Mouse (Mus musculus): ENCODE measurements around the gene Cenpl. TPM values are rescaled to one million over a fixed set of nuclear protein-coding genes. Genes with fewer than 3 reads are reported as not detected.

Cenpl gene
- total RNA-seq, 2 experiments from 2014 or later, result 8.2 to 10.0 TPM

DNA sequence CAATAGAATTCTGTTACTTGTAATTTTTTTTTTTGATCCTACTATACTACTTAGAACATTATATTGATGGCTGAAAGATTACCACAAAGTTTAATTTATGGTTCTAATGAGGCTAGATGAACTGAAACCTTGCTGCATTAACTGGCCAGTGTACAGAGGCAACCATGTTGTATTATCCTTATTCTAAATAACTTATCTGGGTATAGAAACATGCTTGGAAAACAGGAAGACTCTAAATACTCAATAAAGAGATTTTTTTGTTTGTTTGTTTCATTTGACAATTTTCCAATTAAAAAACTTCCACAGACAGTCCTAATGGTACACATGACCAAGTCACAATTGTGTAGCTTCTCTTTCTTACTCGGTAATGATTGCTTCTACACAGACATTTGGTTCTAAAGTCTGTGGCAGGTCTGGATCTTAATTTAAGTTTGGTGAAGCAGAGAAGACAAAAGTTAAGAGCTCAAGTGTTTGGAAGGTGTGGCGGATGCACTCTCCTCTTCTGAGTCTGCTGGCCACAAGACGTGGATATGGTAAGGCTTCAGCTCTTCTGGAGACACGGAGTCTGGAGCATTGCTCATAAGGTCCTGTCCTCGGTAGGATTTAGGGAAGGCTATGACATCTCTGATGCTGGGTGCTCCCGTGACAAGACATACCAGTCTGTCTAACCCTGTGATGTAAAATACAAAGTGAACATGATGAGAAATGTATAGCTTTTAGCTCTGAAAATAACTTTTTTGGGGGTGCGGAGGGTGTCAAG is 29.1 kb upstream of the Cenpl start:
- DNase-seq, result no peak

DNA sequence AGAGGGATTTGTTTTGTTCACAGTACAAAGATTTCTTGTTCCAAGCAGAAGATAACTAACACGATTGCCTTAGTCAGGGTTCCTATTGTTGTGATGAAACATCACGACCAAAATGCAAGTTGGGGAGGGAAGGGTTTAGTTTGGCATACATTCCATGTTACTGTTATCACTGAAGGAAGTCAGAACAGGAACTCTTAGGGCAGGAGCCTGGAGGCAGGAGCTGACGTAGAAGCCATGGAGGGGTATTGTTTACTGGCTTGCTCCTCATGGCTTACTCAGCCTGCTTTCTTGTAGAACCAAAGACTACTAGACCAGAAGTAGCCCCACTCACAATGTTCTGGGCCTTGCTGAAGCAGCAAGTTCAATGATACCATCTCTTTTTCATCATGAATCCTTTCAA is 23.5 kb upstream of the Cenpl start:
- DNase-seq, result no peak

DNA sequence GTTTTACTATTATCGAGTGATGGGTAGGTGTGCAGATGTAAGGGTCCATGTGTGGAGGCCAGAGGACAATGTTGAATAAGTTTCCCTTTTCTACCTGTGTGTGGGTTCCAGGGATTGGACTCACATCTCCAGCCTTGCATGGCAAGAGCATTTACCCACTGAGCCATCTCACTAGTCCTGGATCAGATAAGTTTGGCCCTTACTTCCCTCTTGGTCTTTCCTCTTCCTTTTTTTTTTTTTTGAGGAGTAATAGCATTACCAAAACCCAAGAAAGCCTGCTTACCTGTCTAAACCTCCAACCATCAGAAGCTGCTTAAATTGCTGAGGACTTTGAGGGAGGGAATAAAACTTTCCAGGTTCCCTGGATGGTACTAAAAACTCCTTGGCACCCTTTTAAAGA is 13.3 kb upstream of the Cenpl start:
- DNase-seq, result no peak

DNA sequence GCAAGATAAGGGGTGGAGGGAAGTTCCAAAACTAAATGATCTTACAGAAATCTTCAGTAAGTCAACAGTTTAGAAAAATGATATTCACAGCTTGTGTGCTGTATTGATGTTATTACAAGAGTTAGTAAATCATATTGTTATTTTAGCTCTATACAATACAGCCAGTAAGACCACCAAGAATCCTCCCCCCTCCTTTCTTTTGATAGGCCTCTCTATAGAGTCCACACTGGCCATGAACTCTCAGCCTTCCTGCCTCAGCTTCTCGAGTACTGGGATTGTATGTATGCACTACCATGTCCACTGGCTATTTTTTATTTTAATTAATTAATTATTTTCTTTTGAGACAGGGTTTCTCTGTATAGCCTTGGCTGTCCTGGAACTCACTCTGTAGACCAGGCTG is 7.2 kb upstream of the Cenpl start:
- no peak for DNase-seq

DNA sequence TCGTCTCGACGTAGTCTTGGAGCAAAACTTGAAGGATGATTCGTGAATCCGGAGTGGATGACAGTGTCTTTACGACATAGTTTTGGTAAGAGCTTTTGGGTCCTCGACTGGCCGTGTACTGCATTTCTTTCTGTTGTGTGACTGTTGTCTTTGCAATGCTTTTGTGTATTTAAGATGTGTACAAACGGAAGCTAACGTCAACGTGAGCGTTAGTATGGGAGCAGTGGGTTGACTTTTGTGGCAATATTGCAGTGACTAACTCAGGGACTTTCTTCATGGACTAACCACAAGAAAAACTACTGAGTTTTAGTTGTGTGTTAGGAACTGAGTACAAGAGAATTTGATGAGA is 733 bp downstream of the Cenpl start:
- no peak for DNase-seq

DNA sequence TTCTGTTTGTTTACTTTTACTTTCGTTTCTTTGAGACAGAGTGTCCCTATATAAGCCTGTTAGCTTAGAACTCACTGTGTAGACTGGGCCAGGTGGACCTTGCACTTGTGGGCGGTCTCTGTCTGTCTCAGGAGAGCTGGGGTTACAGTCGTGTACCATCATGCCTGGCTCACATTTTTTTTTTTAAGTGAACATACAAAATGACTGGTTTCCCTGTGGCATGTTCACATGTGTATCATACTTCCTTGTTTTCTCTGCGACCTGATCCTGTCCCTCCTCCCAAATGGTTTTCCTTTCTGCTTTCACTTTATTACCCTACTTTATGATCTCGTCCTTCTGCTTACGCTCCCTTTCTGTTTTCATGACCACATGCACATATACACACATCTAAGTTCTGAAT is 5.7 kb downstream of the Cenpl start:
- no peak for DNase-seq

DNA sequence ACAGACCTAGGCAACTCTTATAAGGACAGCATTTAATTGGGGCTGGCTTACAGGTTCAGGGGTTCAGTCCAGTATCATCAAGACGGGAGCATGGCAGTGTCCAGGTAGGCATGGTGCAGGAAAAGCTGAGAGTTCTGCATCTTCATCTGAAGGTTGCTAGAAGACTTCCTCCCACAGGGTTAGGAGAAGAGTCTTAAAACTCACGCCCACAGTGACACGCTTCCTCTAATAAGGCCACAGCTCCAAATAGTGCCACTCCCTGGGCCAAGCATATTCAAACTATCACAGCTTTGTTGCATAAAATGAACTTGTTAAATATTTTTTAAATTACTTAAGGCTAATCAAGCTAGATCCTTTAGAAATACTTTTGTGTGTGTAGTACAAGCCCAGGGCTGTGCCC is 6.7 kb downstream of the Cenpl start:
- DNase-seq, result no peak

DNA sequence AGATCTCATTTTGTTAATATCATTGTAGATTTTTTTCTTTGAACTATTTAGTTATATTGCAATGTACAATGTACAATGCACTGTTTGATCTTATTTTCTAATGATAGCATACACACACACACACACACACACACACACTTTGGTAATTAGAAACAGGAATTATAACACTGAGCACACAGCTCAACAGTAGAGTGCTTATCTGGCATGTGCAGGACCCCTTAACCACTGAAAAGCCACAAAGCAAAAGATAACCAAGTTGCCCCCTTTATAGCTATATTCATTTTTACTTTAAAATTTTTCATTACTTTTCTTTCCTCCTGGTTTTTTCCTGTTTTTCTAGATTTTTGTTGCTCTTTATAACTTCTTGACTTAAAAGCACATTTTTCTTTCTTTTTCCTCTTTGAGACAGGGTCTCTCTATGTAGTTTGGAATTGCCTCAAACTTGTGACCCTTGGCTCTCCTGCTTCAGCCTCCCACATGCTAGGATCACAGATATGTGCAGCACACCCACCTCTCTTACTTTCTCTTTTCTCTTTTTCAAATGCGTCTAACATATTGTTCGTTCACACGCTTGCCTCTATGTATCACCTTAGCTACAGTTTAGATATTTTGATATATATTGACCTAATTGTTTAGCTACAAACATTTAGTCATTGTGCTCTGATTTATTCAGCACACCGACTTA is 29.4 kb downstream of the Cenpl start:
- DNase-seq, result no peak

DNA sequence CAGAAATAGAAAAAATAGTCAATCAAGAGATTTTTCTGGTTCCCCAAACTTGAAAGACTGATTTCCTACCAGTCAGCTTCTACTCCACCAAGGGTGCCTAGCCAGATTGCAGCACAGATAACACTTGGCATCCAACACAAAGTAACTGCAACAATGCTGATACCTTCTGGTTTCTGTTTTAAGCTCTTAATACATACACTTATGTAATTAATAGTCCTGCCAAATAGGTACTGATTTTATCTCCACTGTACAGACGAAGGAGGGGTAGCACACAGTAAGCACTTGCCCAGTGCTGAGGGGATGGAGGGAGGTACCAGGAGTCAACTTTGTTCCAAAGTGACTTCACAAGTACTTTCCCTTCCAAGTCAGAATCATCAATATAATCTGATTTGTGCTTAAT is 33.3 kb downstream of the Cenpl start:
- DNase-seq, result no peak

DNA sequence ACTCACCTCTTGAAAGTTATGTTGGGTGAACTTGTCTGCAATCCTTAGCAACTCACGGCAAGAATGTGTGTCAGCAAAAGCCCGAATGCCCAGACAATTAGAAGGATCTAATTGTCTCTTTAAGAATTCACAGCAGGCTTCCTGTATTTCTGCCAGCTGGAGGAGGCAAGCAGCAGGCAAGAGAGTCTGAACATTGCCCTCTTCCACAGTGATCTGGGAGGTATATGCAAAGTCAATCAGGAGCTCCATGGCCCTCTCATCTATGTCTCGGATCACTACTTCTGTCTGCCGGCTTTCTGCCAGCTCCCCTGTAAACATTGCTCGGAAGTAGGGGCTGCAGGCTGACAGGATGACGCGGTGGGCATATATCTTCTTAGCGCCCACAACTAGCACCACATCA is 38.7 kb downstream of the Cenpl start:
- DNase-seq, result no peak

DNA sequence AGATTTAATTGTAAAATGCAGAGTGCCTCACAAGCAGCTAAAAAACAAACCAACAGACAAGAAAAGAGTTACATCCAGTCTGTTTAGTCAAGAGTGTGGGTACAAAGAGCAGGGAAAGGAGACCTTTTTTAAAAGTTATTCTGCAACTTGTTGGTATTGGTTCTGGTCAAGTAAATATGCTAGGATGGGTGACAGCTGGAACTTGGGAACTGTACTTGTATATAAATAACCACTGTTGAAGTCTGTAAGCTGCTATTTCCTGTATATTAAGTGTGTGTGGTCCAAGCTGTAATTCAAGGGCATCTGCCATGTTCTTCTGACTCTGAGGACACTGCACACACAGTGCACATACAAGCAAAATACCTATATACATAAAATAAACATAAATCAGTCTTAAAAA is 44.1 kb downstream of the Cenpl start:
- no peak for DNase-seq

DNA sequence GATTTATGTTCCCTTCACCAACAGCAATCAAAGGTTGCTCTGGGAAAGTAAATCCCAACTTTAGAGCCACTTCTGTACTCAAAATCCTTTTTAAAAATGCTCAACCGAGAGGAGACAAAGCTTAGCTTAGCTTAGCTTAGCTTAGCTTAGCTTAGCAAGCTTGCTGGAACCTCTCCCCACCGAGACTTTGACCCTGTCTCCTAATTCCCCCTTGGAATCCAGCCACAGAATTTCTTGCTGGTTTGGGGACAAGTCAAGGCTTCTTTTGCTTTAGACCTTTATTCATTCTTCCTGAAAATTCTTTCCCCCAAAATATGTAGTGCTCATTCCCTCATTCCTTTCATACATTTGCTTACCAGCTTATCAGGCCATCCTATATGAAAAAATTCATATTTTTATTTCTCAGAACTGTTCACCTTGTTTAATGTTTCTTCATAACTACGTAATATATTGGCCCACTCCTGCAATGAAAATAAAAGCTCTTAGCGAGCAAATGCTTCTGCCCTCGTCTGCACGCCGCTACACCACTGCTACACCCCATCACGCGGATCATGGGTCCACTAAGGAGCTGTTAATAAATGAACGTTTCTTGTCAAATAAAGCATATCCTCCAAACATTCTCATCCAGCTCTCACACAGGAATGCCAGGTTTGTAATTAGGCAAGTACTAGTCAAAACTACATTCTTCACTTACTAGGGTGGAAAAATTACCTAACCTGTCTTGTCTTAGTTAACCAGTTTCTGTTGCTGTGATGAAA is 52.3 kb downstream of the Cenpl start:
- DNase-seq, result no peak

DNA sequence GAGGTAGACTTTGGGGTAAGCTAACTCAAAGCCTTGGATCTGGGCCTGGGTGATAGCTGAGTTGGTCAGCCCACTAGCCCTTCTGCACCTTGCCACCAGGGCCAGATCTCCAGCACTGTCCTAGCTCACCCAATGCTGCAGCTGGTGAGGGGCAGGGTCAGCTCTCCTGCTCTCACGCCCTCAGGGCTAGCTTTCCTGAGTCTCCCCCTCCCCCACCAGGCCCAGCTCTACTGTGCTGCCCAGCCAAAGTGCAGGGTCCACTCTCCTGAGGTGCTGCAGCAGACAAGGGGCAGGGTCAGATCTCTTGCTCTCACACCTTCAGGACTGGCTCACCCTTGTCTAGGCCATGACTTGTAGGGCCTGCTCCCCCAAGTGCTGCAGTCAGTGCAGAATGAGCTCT is 55.9 kb downstream of the Cenpl start:
- no peak for DNase-seq

DNA sequence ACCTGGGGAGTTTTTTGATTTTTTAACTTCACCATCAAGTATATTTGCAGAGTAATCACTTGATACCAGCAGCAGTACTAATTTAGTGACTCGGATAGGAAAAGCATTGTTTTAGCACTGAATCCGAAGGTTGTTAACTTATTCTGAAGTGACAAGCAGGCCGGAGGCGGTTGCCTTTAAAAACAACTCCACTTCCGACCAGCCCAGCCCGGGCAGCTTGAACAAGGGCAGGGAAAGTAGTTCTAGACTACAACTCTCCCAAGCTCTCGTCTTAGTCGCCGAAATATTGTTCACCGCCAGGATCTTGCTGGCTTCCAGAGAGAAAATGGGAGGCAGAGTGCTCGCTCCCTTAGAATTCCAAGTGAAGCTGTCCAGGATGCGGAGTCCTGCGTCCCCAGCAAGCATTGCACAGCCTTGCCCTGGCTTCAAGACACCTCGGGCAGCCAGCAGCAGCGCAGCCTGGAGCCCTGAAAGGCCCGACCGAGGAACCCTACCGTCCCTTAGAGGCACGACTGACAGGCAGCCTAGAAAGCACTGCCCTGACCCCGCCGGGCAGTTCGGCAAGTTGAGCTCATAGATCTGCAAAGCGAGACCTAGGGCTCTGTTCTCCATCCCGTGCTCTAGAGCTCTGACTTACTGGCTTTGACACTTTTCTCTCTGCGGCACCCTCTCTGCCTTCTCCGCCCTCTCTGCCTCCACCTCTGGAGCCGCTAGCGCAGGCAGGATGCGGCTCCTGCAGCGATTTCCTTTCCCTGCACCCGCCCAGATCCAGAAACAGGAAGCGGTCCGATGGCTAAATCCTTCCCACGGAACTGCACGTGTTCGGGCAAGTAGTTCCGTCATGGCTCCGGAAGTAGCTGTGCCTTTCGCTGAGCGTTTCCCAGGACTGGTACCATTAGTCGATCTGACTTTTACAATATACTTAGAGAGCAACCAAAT is 60.5 kb downstream of the Cenpl start, which contains the start of gene Klhl20:
Gene Klhl20, minus strand, starts transcription at position 786 of the 939 bp plus-strand sequence.
- DNase-seq, result peak; percentile 97

Other genes starting within 250 kb of the Cenpl start
- gene Rc3h1, start 164.3 kb upstream of the Cenpl start, total RNA-seq (2021), result 10 to 100 TPM; 34.1 to 35.0 TPM
- gene Serpinc1, start 92.1 kb upstream of the Cenpl start, total RNA-seq (2021), result under 1 TPM; 0.65 to 0.71 TPM
- 10 to 100 TPM; 17.2 to 18.3 TPM for gene Zbtb37, start 35.9 kb upstream of the Cenpl start, total RNA-seq (2021)
- gene Dars2, start 55 bp upstream of the Cenpl start, total RNA-seq (2021), result 10 to 100 TPM; 18.4 to 20.1 TPM
- gene Klhl20, start 60.8 kb downstream of the Cenpl start, total RNA-seq (2021), result 10 to 100 TPM; 11.9 to 14.7 TPM
- gene Ankrd45, start 72.0 kb downstream of the Cenpl start, total RNA-seq (2021), result 1 to 10 TPM; 3.8 TPM
- not detected for gene Tex50, start 88.6 kb downstream of the Cenpl start, total RNA-seq (2021)
- 100 to 1,000 TPM; 203 to 210 TPM for gene Prdx6, start 180.5 kb downstream of the Cenpl start, total RNA-seq (2021)